Mouse (Mus musculus) Patski (cell line): ENCODE measurements around the gene Csnk1d. TPM values are rescaled to one million over a fixed set of nuclear protein-coding genes. Genes with fewer than 3 reads are reported as not detected.

Experiments
- ATAC-seq: fragments of 100-300 bp; one replicate; pipeline ENCODE4 v1.8.0; 2021
- CTCF ChIA-PET: fragments of 350-600 bp; sonication (Branson Sonifier 250); formaldehyde crosslinking; loops from one replicate; lab custom pipeline; 2022; ENCODE audit warnings: inconsistent platforms; lab: Charles Lee
- POLR2A ChIA-PET: fragments of 350-600 bp; sonication (Branson Sonifier 250); formaldehyde crosslinking; loops from one replicate; lab custom pipeline; 2022; ENCODE audit warnings: antibody characterized with exemption, inconsistent platforms; lab: Charles Lee
- DNase-seq: peaks from one replicate; pipeline ENCODE4 v3.0.0-alpha.2; 2011; ENCODE audit warnings: low read depth, low spot score
- H3K27me3 ChIP-seq: fragments of 371-371 bp; one replicate; pipeline ENCODE4 v1.5.1; 2021
- CTCF ChIP-seq: fragments of 100-300 bp; IDR thresholded peaks from one replicate; pipeline ENCODE4 v1.5.1; 2021
- in situ Hi-C: fragments of 300-500 bp; cut with MboI; formaldehyde crosslinking; loops from 3 replicates; pipeline ENCODE4 v1.11.1; 2018; ENCODE audit warnings: low pct_unique_long_range_greater_than_20kb, mixed read lengths
- polyA plus RNA-seq: library from polyadenylated mRNA; unstranded; gene quantifications from one replicate; pipeline ENCODE4 v1.2.3, GENCODE M21; 2021

The Csnk1d gene
- polyA plus RNA-seq, result 144 TPM

DNA sequence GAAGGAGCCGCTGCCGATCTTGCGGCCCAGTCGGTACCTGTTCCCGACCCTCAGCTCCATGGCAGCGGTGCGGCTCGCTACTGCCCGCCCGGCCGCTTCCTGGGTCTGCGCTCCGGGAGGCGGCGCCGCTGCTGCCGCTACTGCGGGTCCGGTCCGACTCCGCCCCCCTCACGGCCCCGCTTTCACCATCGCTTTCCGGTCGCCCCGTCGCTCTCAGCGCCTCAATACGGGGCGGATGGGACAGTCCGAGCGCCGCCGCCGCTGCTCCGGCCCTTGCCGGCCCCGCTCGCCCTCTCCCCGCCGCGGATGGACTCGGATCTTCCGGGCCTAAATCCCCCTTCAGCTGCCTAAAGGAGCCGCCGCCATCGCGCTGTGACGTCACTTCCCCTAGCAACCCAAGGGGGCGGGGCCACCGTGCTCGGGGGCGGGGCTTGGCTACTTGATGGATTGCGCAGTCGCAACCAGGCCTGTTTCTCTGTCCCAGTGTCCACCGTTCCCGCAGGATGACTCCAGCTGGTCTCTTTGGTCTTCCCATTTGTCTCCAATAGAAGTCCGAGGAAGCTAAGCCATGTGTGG, at the start of gene Csnk1d:
Gene Csnk1d (minus strand): TSS at position 380 of the 576 bp plus-strand sequence.
- POLR2A ChIA-PET, result interaction anchor here (1.7 kb wide), 1 partner anchor 45 kb away, joined by 3 read pairs; no protein-coding TSS in a partner anchor
- no peak for TF ChIP-seq CTCF
- DNase-seq (peak; percentile 66), ATAC-seq (peak; percentile 68)
- no peaks in the 10 kb centered on the region for H3K27me3 ChIP-seq
- in situ Hi-C loops, result no loop called here
- CTCF ChIA-PET, result interaction anchor here (0.9 kb wide), 1 partner anchor 135 kb away, joined by 3 read pairs; no protein-coding TSS in a partner anchor

DNA sequence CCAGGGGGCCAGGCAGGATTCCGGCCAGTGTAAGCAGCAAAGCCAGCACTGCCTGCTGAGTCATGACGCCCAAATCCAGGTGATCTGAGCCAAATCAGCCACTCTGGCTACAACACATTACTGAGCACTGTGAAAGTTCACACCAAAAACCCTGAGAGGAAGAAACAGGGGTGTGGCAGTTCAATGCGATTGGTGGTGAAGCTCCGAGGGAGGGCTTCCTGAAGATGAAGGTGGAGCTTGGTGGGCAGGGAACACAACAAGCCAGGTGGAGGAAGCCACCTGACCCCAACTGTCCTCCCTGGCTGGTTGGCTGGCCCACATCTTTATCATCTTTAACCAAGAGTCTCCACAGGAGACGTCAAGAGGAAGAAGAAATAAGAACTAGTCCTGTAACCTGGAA, 48.2 kb upstream of the Csnk1d start, which contains the start of gene Cd7:
Gene Cd7 (minus strand): TSS at position 117 of the 400 bp plus-strand sequence.
- ATAC-seq (no peak), DNase-seq (no peak)
- in situ Hi-C loops, result no loop called here
- ChIA-PET POLR2A (no interaction called here), CTCF (no interaction called here)
- H3K27me3 ChIP-seq, result peaks cover 22% of the 10 kb centered on the region
- TF ChIP-seq CTCF, result no peak

DNA sequence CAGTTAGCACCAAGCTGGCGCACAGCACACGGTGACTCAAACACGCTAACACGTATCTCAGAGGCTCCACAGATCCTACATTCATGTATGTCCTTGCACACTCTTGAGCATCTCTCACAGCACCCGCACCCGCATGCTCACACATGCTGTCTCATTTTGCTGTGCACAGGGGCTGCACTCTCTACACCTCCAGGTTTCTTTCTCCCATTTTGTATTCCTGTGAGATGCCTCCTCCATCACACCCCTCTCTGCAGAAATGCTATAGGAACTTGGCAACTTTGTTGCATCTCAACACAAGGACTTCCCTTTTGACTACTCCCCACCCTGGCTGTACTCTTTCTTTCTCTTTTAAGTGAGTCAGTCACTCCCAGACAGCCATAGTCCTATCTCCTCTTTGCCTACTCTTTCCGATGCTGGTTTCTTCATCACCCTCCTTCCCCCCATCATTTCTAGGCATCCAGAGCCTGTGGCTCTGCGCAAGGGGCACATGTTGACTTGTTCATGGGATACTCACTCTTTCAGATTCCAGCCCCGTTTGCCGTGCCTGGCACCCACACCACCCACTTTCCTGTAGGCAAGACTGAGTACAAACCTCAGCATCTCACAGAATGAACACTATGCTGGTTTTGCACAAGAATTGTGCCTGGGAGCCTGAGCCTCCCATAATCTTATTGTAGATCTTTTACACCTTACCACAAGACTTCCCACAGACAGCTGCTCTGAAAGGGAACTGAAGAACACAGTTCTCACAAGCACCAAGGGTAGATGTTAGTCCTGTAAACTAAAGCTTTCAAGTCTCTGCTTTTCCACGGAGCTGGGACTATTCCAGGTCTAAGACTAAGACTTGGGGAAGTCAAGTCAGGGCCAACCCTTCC, 47.5 kb upstream of the Csnk1d start:
- ChIA-PET POLR2A (no interaction called here), CTCF (no interaction called here)
- in situ Hi-C loops, result no loop called here
- no peak for TF ChIP-seq CTCF
- peaks cover 22% of the 10 kb centered on the region for H3K27me3 ChIP-seq
- DNase-seq, result no peak
- ATAC-seq, result no peak

DNA sequence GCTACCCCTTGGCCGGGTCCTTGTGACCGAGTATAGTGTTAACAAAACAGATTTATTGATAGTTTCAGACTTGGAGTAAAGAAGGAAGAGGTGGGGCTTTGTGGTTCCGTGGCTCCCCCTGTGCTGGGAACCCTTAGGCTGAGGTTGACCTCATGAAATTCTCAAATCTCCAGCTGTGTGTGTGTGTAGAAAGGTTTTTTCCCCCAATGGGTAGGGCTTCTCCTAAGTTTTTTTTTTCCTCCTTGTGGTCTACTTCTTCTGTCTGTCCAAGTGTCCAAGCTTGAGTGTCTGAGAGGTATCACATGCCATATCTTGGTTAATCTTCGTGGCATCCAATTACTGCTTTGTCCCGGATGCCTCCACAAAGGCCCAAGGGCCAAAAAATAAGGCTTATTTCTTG, 42.0 kb upstream of the Csnk1d start:
- TF ChIP-seq CTCF, result no peak
- CTCF ChIA-PET, result interaction anchor here (1.5 kb wide), 1 partner anchor 8 kb away, joined by 4 read pairs; no protein-coding TSS in a partner anchor
- in situ Hi-C loops, result no loop called here
- POLR2A ChIA-PET, result no interaction called here
- no peak for DNase-seq
- ATAC-seq, result no peak
- H3K27me3 ChIP-seq, result peaks cover 34% of the 10 kb centered on the region

DNA sequence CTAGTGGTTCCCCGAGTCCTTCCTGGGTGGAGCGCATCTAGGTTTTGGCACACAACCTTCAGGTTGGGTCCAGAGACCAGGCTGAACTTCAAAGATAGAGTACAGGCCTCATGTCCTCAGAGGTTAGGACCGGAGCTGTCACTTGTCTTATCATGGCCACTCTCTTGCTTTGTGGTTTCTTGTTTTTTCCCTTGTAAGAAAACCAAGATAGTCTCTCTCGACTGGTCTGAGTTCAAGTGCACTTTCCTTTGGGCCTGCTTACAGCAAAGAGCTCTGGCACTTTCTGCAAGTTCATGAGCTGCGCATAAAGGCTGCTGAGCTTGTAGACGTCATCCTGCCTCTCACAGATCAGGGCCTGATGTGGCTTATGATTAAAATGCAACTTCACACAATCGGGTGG, 36.1 kb upstream of the Csnk1d start:
- ChIA-PET POLR2A (interaction anchor here (0.7 kb wide), 1 partner anchor 894 kb away, joined by 3 read pairs; no protein-coding TSS in a partner anchor), CTCF (interaction anchor here (0.7 to 1.0 kb wide), 3 partner anchors 10 to 212 kb away, joined by 3 to 4 read pairs (median 3); no protein-coding TSS in a partner anchor)
- H3K27me3 ChIP-seq, result peaks cover 17% of the 10 kb centered on the region
- no peak for TF ChIP-seq CTCF
- no peak for DNase-seq
- ATAC-seq, result no peak
- in situ Hi-C loops, result no loop called here

DNA sequence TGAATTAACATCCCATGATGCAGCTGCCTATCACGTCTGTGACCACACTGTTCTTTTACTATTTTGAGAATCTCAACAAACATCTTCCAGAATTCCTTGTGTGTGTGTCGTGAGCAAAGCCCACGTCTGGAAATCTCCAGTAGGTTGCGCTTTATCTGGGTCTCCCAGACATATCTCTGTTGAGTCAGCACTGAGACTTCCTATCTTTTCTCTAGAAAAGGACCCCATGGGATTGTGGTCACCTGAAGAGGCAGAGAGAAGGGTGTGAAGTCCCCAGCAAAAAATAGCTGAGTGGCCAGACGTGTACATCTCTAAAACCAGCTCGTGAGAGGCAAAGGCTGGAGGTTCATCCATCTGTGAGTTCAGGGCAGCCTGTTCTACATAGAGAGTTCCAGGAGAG, 33.0 kb upstream of the Csnk1d start:
- no peak for ATAC-seq

DNA sequence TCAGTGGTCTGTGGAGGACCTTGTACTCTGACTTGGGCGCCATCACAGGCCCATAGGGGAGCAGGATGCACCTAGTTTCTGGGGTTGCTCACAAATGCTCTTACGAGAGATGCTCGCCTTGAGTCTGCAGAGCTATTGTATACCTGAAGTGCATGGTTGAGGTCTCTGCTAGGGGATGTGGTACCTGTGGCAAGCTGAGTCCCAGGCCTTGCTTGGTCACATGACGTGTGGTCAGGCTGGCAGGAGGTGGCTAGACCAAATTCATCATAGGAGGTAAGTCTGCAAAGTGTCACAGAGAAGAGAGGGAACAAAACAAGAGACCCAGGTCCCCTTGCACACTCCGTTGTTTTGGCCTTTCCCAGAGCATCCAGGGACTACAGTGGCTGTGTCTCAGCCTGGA, 28.4 kb upstream of the Csnk1d start:
- ChIA-PET POLR2A (interaction anchor here (0.6 kb wide), 1 partner anchor 22 kb away, joined by 4 read pairs; no protein-coding TSS in a partner anchor), CTCF (no interaction called here)
- in situ Hi-C loops, result no loop called here
- ATAC-seq, result no peak
- no peak for TF ChIP-seq CTCF
- peaks cover 3% of the 10 kb centered on the region for H3K27me3 ChIP-seq
- DNase-seq, result no peak

More for the DNA sequence above, 33.0 kb upstream of the Csnk1d start:
- TF ChIP-seq CTCF, result no peak
- DNase-seq, result no peak
- ChIA-PET POLR2A (no interaction called here), CTCF (interaction anchor here (1.0 kb wide), 1 partner anchor 29 kb away, joined by 3 read pairs; no protein-coding TSS in a partner anchor)
- H3K27me3 ChIP-seq, result no peaks in the 10 kb centered on the region
- in situ Hi-C loops, result no loop called here

DNA sequence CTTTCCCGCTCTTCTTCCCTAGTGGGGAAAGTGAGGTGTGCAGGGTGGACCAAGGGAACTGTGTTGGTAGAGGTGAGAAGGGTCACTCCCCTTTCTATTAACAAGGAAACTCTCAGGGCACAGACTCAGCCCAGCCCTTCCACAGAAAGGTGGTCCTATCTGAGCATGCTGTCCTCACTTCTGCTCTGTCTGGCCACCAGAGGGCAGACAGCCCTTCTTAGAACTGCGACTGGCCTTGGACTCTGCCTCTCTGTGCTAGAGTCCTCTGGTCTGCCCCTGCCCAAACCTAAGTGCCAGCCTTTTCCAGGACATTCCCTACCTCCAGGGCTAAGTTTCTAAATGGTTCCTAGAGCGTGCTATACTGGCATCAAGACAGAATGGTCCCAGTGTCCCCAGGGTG, 26.6 kb upstream of the Csnk1d start:
- DNase-seq, result no peak
- H3K27me3 ChIP-seq, result peaks cover 7% of the 10 kb centered on the region
- ATAC-seq, result peak; percentile 58
- in situ Hi-C loops, result no loop called here
- TF ChIP-seq CTCF, result peak; percentile 81
- CTCF ChIA-PET, result interaction anchor here (0.8 to 1.3 kb wide), 7 partner anchors 10 to 30 kb away, joined by 3 to 7 read pairs (median 3); no protein-coding TSS in a partner anchor
- POLR2A ChIA-PET, result no interaction called here

DNA sequence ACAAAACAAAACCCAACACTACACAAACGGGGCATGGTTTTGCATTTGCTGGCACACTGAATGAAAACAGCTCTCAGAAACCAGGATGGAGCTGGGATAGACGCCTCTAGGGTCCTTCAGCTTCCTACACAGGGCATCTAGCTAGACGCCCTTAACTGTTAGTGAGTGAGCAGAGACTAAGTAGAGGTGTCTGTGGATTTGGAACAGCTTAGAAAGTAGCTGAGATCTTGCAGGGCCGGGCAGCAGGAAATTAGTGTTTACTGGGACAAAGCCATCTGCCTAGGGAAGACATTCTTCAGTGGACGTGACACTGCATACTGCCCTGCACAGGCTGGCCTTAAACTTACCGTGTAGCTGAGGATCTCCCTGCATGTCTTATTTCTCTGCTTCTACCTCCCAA, 24.3 kb upstream of the Csnk1d start:
- CTCF ChIA-PET, result interaction anchor here (1.5 kb wide), 1 partner anchor 38 kb away, joined by 5 read pairs; no protein-coding TSS in a partner anchor
- ATAC-seq, result no peak
- H3K27me3 ChIP-seq, result peaks cover 7% of the 10 kb centered on the region
- in situ Hi-C loops, result no loop called here
- POLR2A ChIA-PET, result interaction anchor here (0.5 kb wide), 1 partner anchor 26 kb away, joined by 3 read pairs; no protein-coding TSS in a partner anchor
- no peak for DNase-seq
- no peak for TF ChIP-seq CTCF

DNA sequence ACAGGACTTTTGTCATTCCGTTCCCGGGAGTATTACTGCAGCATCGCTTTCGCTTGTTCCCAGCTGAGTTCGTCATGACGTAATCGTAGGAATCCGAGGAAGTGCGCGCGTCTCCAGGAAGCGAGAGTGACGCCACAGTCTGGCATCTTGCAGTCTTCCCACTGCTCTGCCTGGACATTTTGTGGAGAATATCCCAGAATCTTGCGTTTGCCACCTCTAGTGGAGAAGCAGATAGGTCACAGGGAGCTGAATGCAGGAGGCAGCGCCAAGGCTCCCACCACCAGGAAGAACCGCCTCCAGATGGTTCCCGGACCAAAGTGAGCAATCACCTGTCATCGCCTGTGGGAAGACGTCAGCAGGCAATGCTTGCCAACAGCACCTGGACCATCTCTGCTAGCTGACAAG, 23.8 kb upstream of the Csnk1d start:
- TF ChIP-seq CTCF, result no peak
- H3K27me3 ChIP-seq, result peaks cover 7% of the 10 kb centered on the region
- ChIA-PET POLR2A (no interaction called here), CTCF (interaction anchor here (1.5 kb wide), 1 partner anchor 38 kb away, joined by 5 read pairs; no protein-coding TSS in a partner anchor)
- in situ Hi-C loops, result no loop called here
- DNase-seq (no peak), ATAC-seq (no peak)
